Mouse (Mus musculus) MEL (cell line): Measurements from ENCODE around the gene Myo3a. TPM values are rescaled to one million over a fixed set of nuclear protein-coding genes. Genes with fewer than 3 reads are reported as not detected.

Source experiments
- DNase-seq: peaks from one replicate; pipeline ENCODE4 v3.0.0; 2011; ENCODE audit warnings: low read depth, low spot score
- H3K27ac ChIP-seq: 2 replicates; pipeline ENCODE4 v1.5.1; 2012; ENCODE audit warnings: low read depth, mild to moderate bottlenecking, control low read depth, low read length, moderate library complexity; ENCODE audit not compliant: control insufficient read depth
- H3K27me3 ChIP-seq, 2 experiments: fragments of 150-350 bp in 1 of 2; sonication (generic) in 1 of 2; 2 replicates each; pipeline ENCODE4 v1.6.1; 2012; ENCODE audit warnings: low read length in 2 of 2, mild to moderate bottlenecking in 2 of 2, improper control_type of control experiment in 1 of 2, moderate library complexity in 1 of 2; ENCODE audit not compliant: insufficient read depth in 2 of 2, control insufficient read depth in 1 of 2
- H3K36me3 ChIP-seq, 2 experiments: 2 replicates each; pipeline ENCODE4 v1.6.1; 2012 to 2014; ENCODE audit warnings: low read length in 2 of 2, improper control_type of control experiment in 1 of 2, inconsistent platforms in 1 of 2, mild to moderate bottlenecking in 1 of 2; ENCODE audit not compliant: insufficient read depth in 2 of 2, control insufficient read depth in 1 of 2
- H3K4me1 ChIP-seq, 2 experiments: fragments of 150-350 bp in 1 of 2; sonication (generic) in 1 of 2; 2 replicates each; pipeline ENCODE4 v1.6.1; 2012; ENCODE audit warnings: low read length in 2 of 2, improper control_type of control experiment in 1 of 2, mild to moderate bottlenecking in 1 of 2; ENCODE audit not compliant: insufficient read depth in 2 of 2, control insufficient read depth in 1 of 2
- H3K4me3 ChIP-seq, 2 experiments: fragments of 150-350 bp in 1 of 2; sonication (generic) in 1 of 2; 2 replicates each; pipeline ENCODE4 v1.5.1; 2012; ENCODE audit warnings: low read depth in 2 of 2, low read length in 2 of 2, mild to moderate bottlenecking in 2 of 2, moderate library complexity in 2 of 2, control low read depth in 1 of 2, improper control_type of control experiment in 1 of 2; ENCODE audit not compliant: control insufficient read depth in 1 of 2, insufficient read depth in 1 of 2
- H3K79me2 ChIP-seq: 2 replicates; pipeline ENCODE4 v1.6.1; 2012; ENCODE audit warnings: mild to moderate bottlenecking, low read length, moderate library complexity; ENCODE audit not compliant: control insufficient read depth, poor library complexity, insufficient read depth
- H3K9ac ChIP-seq: 2 replicates; pipeline ENCODE4 v1.6.1; 2012; ENCODE audit warnings: low read depth, mild to moderate bottlenecking, control low read depth, low read length, moderate library complexity; ENCODE audit not compliant: control insufficient read depth, poor library complexity, severe bottlenecking
- H3K9me3 ChIP-seq: fragments of 150-350 bp; sonication (generic); replicated peaks from 2 replicates; pipeline ENCODE4 v1.6.1; 2012; ENCODE audit warnings: mild to moderate bottlenecking, low read length, improper control_type of control experiment, moderate library complexity; ENCODE audit not compliant: insufficient read depth
- CHD1 ChIP-seq: IDR thresholded peaks from 2 replicates; pipeline ENCODE4 v1.6.1; 2012; ENCODE audit warnings: low read depth, mild to moderate bottlenecking, inconsistent platforms, low read length, improper control_type of control experiment
- CTCF ChIP-seq, 3 experiments: IDR thresholded peaks in 2 of 3; conservative IDR thresholded peaks in 1 of 3; 2 replicates each; pipeline ENCODE4 v1.5.1; 2011 to 2012; ENCODE audit warnings: low read length in 3 of 3, low read depth in 2 of 3, mild to moderate bottlenecking in 2 of 3, improper control_type of control experiment in 1 of 3, inconsistent platforms in 1 of 3, mixed read lengths in 1 of 3, moderate library complexity in 1 of 3; ENCODE audit not compliant: control insufficient read depth in 1 of 3, insufficient read depth in 1 of 3, poor library complexity in 1 of 3, severe bottlenecking in 1 of 3
- E2F4 ChIP-seq: IDR thresholded peaks from 2 replicates; pipeline ENCODE4 v1.6.1; 2011; ENCODE audit warnings: low read depth, low read length, improper control_type of control experiment, borderline replicate concordance
- ELF1 ChIP-seq: IDR thresholded peaks from 2 replicates; pipeline ENCODE4 v1.6.1; 2014; ENCODE audit warnings: low read depth, mild to moderate bottlenecking, inconsistent platforms, low read length, improper control_type of control experiment, moderate library complexity
- EP300 ChIP-seq, 2 experiments: IDR thresholded peaks; 2 replicates each; pipeline ENCODE4 v1.6.1; 2011; ENCODE audit warnings: improper control_type of control experiment in 2 of 2, low read length in 2 of 2, low read depth in 1 of 2, mild to moderate bottlenecking in 1 of 2
- ETS1 ChIP-seq: IDR thresholded peaks from 2 replicates; pipeline ENCODE4 v1.6.1; 2012; ENCODE audit warnings: low read depth, mild to moderate bottlenecking, inconsistent platforms, low read length, improper control_type of control experiment, moderate library complexity
- GABPA ChIP-seq: IDR thresholded peaks from 2 replicates; pipeline ENCODE4 v1.6.1; 2012; ENCODE audit warnings: low read depth, mild to moderate bottlenecking, inconsistent platforms, low read length, improper control_type of control experiment, moderate library complexity
- GATA1 ChIP-seq: IDR thresholded peaks from 2 replicates; pipeline ENCODE4 v1.6.1; 2011; ENCODE audit warnings: low read depth, low read length, improper control_type of control experiment
- HCFC1 ChIP-seq: IDR thresholded peaks from 2 replicates; pipeline ENCODE4 v1.6.1; 2012; ENCODE audit warnings: low read depth, mild to moderate bottlenecking, inconsistent platforms, low read length, improper control_type of control experiment, moderate library complexity
- JUND ChIP-seq: IDR thresholded peaks from 2 replicates; pipeline ENCODE4 v1.6.1; 2011; ENCODE audit warnings: low read depth, mild to moderate bottlenecking, improper control_type of control experiment, low read length
- KAT2A ChIP-seq: conservative IDR thresholded peaks from 2 replicates; pipeline ENCODE4 v1.6.1; 2012; ENCODE audit warnings: low read depth, low read length, improper control_type of control experiment, inconsistent platforms
- MAX ChIP-seq: IDR thresholded peaks from 2 replicates; pipeline ENCODE4 v1.6.1; 2011; ENCODE audit warnings: low read length, improper control_type of control experiment
- MXI1 ChIP-seq: IDR thresholded peaks from 2 replicates; pipeline ENCODE4 v1.6.1; 2011; ENCODE audit warnings: mild to moderate bottlenecking, low read depth, low read length, improper control_type of control experiment
- MYB ChIP-seq: IDR thresholded peaks from 2 replicates; pipeline ENCODE4 v1.6.1; 2011; ENCODE audit warnings: mild to moderate bottlenecking, low read depth, low read length, improper control_type of control experiment
- NELFE ChIP-seq: IDR thresholded peaks from 2 replicates; pipeline ENCODE4 v1.6.1; 2011; ENCODE audit warnings: low read depth, low read length, improper control_type of control experiment
- POLR2A ChIP-seq, 2 experiments: IDR thresholded peaks; 2 replicates each; pipeline ENCODE4 v1.6.1; 2011 to 2012; ENCODE audit warnings: low read length in 2 of 2, mild to moderate bottlenecking in 2 of 2, control low read depth in 1 of 2, improper control_type of control experiment in 1 of 2, low read depth in 1 of 2, moderate library complexity in 1 of 2; ENCODE audit not compliant: control insufficient read depth in 1 of 2, insufficient read depth in 1 of 2, poor library complexity in 1 of 2
- POLR2AphosphoS5 ChIP-seq: IDR thresholded peaks from 2 replicates; pipeline ENCODE4 v1.6.1; 2012; ENCODE audit warnings: low read depth, borderline replicate concordance, mild to moderate bottlenecking, inconsistent platforms, low read length, moderate library complexity, mixed read lengths
- RAD21 ChIP-seq: IDR thresholded peaks from 2 replicates; pipeline ENCODE4 v1.6.1; 2011; ENCODE audit warnings: mild to moderate bottlenecking, low read depth, low read length, improper control_type of control experiment
- SIN3A ChIP-seq: IDR thresholded peaks from 2 replicates; pipeline ENCODE4 v1.6.1; 2012; ENCODE audit warnings: low read length, improper control_type of control experiment, inconsistent platforms
- TAL1 ChIP-seq: IDR thresholded peaks from 2 replicates; pipeline ENCODE4 v1.6.1; 2012; ENCODE audit warnings: mild to moderate bottlenecking, inconsistent platforms, low read length, moderate library complexity, mixed read lengths
- UBTF ChIP-seq: IDR thresholded peaks from 2 replicates; pipeline ENCODE4 v1.6.1; 2012; ENCODE audit warnings: low read depth, mild to moderate bottlenecking, inconsistent platforms, low read length, improper control_type of control experiment, moderate library complexity, borderline replicate concordance; ENCODE audit not compliant: insufficient read depth
- USF1 ChIP-seq: IDR thresholded peaks from 2 replicates; pipeline ENCODE4 v1.6.1; 2014; ENCODE audit warnings: low read depth, mild to moderate bottlenecking, inconsistent platforms, low read length, improper control_type of control experiment, moderate library complexity
- ZKSCAN1 ChIP-seq: IDR thresholded peaks from 2 replicates; pipeline ENCODE4 v1.6.1; 2012; ENCODE audit warnings: low read depth, mild to moderate bottlenecking, inconsistent platforms, low read length, improper control_type of control experiment, moderate library complexity
- ZMIZ1 ChIP-seq: IDR thresholded peaks from 2 replicates; pipeline ENCODE4 v1.6.1; 2012; ENCODE audit warnings: low read depth, mild to moderate bottlenecking, inconsistent platforms, low read length, improper control_type of control experiment, moderate library complexity
- polyA plus RNA-seq, 2 experiments: library from polyadenylated mRNA; stranded (reverse) in 1 of 2; unstranded in 1 of 2; fragments of >175 nt in 1 of 2; fragments of >200 nt in 1 of 2; gene quantifications; 2 replicates each; pipeline versions ENCODE4 v1.2.1 to v1.2.4; 2012; ENCODE audit warnings: low replicate concordance in 2 of 2, low read depth in 1 of 2; ENCODE audit not compliant: insufficient read length in 2 of 2, insufficient read depth in 1 of 2, missing spikeins in 1 of 2
- total RNA-seq: library from RNA; depleted of rRNA; stranded (reverse); fragments of 300-350 nt; gene quantifications from 2 replicates; pipeline ENCODE4 v1.2.3, GENCODE M21; 2012

The Myo3a gene
- total and polyA plus RNA-seq, 3 experiments = not detected

DNA sequence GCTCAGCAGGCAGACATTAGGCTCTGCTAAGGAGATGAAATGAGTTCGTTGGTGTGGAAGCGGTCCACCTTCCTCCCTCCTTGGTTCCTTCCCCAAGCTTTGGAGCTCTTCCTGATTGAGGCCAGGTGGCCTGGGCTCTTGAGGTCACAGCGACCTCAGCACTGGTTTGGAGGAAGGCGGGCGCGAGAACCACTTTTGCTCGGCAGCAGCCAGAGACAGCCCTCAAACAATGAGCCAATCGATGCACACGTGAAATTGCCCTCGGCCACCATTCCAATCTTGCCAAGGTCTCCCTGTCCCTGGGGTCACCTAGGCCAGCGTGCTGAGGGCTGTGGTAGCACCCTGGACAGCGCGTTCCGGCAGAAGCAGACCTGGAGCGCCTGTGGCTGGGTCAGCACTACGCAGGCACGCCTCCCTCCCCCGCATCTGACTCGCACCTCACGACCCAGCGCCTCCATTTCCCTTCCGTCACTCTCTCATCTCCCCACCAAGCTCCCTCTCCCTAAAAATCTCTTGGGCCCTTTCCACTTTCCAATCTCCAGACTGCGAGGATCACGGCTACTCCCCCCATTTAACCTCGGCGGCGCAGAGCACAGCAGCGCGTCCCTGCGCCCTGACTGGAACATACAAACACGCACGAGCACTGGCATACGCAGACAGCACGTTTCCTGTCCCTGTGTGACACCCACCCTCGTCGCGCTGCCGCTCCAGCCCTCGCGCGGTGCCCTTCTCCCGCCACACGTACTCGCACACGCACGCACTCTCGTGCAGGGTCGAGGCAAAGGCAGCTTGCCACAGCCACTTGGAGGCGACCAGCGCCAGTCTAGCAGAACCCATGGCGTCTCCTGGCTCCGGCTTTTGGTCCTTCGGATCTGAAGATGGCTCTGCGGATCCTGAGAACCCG lies 394.8 kb downstream of the Myo3a start, which contains the start of gene Gad2:
Gad2 (plus strand) TSS at position 378 of the 904 bp plus-strand sequence.
- no peak within 1 kb of the TSS for H3K27ac ChIP-seq
- H3K27me3 ChIP-seq = no peaks in the 10 kb centered on the region; a peak in 1 of 4 replicates
- H3K9me3 ChIP-seq = no peaks in the 10 kb centered on the region
- DNase-seq = no peak
- H3K36me3 ChIP-seq = no peaks in the 10 kb centered on the region
- H3K79me2 ChIP-seq = no peaks in the 10 kb centered on the region
- H3K4me1 ChIP-seq = no peaks in the 10 kb centered on the region
- no peak for TF ChIP-seq POLR2AphosphoS5
- TF ChIP-seq CHD1 = no peak
- TF ChIP-seq USF1 = no peak
- no peak for TF ChIP-seq MYB
- TF ChIP-seq UBTF = no peak
- TF ChIP-seq ZMIZ1 = no peak
- TF ChIP-seq ZKSCAN1 = no peak
- no peak for TF ChIP-seq MAX
- TF ChIP-seq SIN3A = no peak
- TF ChIP-seq TAL1 = no peak
- TF ChIP-seq E2F4 = no peak
- TF ChIP-seq EP300 (IDR thresholded peaks at IDR 0.05; ENCODE audit: low read depth in 1 of 2, low read length in 2 of 2) = no peak
- TF ChIP-seq KAT2A = no peak
- TF ChIP-seq CTCF (IDR thresholded peaks at IDR 0.05 in 2 of 3, conservative IDR thresholded peaks at IDR 0.05 in 1 of 3; ENCODE audit: control insufficient read depth in 1 of 3, insufficient read depth in 1 of 3, low read depth in 2 of 3, low read length in 3 of 3, poor library complexity in 1 of 3, severe bottlenecking in 1 of 3) = no peak
- TF ChIP-seq ELF1 = no peak
- TF ChIP-seq RAD21 = no peak
- H3K9ac ChIP-seq = no peak within 1 kb of the TSS
- H3K4me3 ChIP-seq = no peak within 1 kb of the TSS

DNA sequence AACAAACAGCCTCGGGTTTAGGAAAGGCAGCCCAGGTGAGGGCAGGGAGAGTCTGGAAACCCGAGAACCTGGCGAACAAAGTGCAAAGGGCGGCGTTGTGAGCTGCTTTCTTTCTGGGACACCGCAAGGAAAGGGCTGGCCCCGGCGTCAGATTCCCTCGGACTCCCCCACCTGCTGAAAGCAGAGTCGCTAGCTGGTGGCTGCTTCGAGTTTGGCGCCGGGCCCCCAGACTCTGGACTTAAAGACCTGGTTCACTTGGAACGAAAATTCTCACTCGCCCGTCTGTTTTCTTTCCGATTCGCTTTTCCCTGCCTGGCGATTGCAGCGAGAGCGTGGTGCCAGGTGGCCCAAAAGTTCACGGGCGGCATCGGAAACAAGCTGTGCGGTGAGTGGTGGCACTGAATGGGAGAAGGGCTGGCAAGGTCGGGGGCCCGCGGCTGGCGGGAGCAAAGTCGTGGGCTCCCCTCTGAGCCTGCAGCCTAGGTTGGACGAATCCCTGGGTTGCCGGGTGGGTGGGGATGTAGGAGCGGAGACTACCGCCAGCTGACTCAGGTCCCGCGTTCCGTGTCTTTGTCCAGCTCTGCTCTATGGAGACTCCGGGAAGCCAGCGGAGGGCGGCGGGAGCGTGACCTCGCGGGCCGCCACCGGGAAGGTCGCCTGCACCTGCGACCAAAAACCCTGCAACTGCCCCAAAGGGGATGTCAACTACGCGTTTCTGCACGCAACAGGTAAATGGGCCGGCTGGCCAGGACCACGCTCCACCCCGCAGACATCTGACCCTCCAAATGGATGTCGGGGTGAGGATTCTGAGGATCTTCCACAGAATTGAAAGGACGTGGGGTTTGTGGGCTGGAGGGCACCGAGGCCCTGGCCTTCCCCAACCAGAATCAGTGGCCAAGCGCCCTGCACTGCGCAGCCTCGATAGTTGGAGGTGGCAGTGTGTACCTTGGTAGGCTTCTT lies 396.1 kb downstream of the Myo3a start:
- Histone ChIP-seq H3K27ac (no peak overlapping the region), H3K4me1 (peaks cover 0 to 3% of the 10 kb centered on the region in 2 experiments; a peak in 1 of 4 replicates), H3K9ac (no peak overlapping the region), H3K9me3 (no peaks in the 10 kb centered on the region), H3K4me3 (no peak overlapping the region), H3K27me3 (no peaks in the 10 kb centered on the region; a peak in 1 of 4 replicates)
- no peak for DNase-seq
- TF ChIP-seq GATA1 = no peak
- no peak for TF ChIP-seq JUND
- TF ChIP-seq ZKSCAN1 = no peak
- no peak for TF ChIP-seq UBTF
- no peak for TF ChIP-seq ETS1
- TF ChIP-seq NELFE = no peak
- no peak for TF ChIP-seq POLR2AphosphoS5
- TF ChIP-seq CTCF (IDR thresholded peaks at IDR 0.05 in 2 of 3, conservative IDR thresholded peaks at IDR 0.05 in 1 of 3; ENCODE audit: control insufficient read depth in 1 of 3, insufficient read depth in 1 of 3, low read depth in 2 of 3, low read length in 3 of 3, poor library complexity in 1 of 3, severe bottlenecking in 1 of 3) = no peak
- no peak for TF ChIP-seq CHD1
- TF ChIP-seq SIN3A = no peak
- TF ChIP-seq MXI1 = no peak
- no peak for TF ChIP-seq POLR2A (IDR thresholded peaks at IDR 0.05; ENCODE audit: control insufficient read depth in 1 of 2, insufficient read depth in 1 of 2, low read depth in 1 of 2, low read length in 2 of 2, poor library complexity in 1 of 2)
- no peak for TF ChIP-seq GABPA
- TF ChIP-seq HCFC1 = no peak
- TF ChIP-seq, all 39 proteins: peak for 0
- H3K36me3 ChIP-seq = no peaks in the 10 kb centered on the region; a peak in 1 of 4 replicates
- H3K79me2 ChIP-seq = no peaks in the 10 kb centered on the region
